Mouse (Mus musculus): ENCODE data around the gene Akt1. TPM values are rescaled to one million over a fixed set of nuclear protein-coding genes. Genes with fewer than 3 reads are reported as not detected.

Gene Akt1
- 26.7 and 29.3 TPM in 2 replicates for polyA plus RNA-seq (2015; fragmentation: Nextera tagmentation; extraction: Ambion mirVana)

- WGBS (ENCODE audit: insufficient replicate concordance): 1% methylated on average over 26 of the region's 70 CpGs
- Histone ChIP-seq H3K9ac (replicated peaks) (peak within 1 kb of the TSS; percentile 99), H3K4me1 (ENCODE audit: insufficient read depth) (peaks cover 57% of the 10 kb centered on the region), H3K36me3 (replicated peaks; ENCODE audit: insufficient read depth, low read length) (peaks cover 18% of the 10 kb centered on the region), H3K4me2 (ENCODE audit: low read depth, low read length) (peak within 1 kb of the TSS; percentile 97), H3K4me3 (ENCODE audit: low read depth, low read length) (peak within 1 kb of the TSS; percentile 90), H3K9me3 (ENCODE audit: low read length) (no peaks in the 10 kb centered on the region), H3K27ac (ENCODE audit: low read depth) (peak within 1 kb of the TSS; percentile 94), H3K27me3 (ENCODE audit: insufficient read depth, low read length) (peaks cover 15% of the 10 kb centered on the region)
- TF ChIP-seq CTCF (IDR thresholded peaks at IDR 0.05; ENCODE audit: low read depth): no peak
- TF ChIP-seq EP300 (IDR thresholded peaks at IDR 0.05; ENCODE audit: low read depth): no peak
- DNase-seq (peak; percentile 72), ATAC-seq (peak; percentile 62)
These were observed at the start of gene Akt1 for GRCm38 (mm10) chr12:112674132-112675011. TSS of gene Akt1 (minus strand) at chr12:112674884.

- TF ChIP-seq EP300 (IDR thresholded peaks at IDR 0.05; ENCODE audit: low read depth) (no peak), CTCF (IDR thresholded peaks at IDR 0.05; ENCODE audit: low read depth) (peak; percentile 69)
- DNase-seq (peak; percentile 75), ATAC-seq (peak; percentile 19; the same call in 1 of the 2 replicates)
- Histone ChIP-seq H3K36me3 (replicated peaks; ENCODE audit: insufficient read depth, low read length) (no peaks in the 10 kb centered on the region), H3K9ac (replicated peaks) (no peak overlapping the region), H3K4me1 (ENCODE audit: insufficient read depth) (peaks cover 10% of the 10 kb centered on the region), H3K27me3 (ENCODE audit: insufficient read depth, low read length) (peaks cover 22% of the 10 kb centered on the region), H3K4me2 (ENCODE audit: low read depth, low read length) (no peak overlapping the region), H3K4me3 (ENCODE audit: low read depth, low read length) (no peak overlapping the region), H3K27ac (ENCODE audit: low read depth) (no peak overlapping the region), H3K9me3 (ENCODE audit: low read length) (no peaks in the 10 kb centered on the region)
- 68% methylated on average over 11 of the region's 11 CpGs for WGBS (ENCODE audit: insufficient replicate concordance)
These were observed 49.6 kb upstream of the Akt1 start for GRCm38 (mm10) chr12:112724077-112724805.

GRCm38 (mm10) chr12:112723445-112723844 lies 48.8 kb upstream of the Akt1 start:
- Histone ChIP-seq H3K27ac (ENCODE audit: low read depth) (no peak overlapping the region), H3K4me2 (ENCODE audit: low read depth, low read length) (no peak overlapping the region), H3K4me3 (ENCODE audit: low read depth, low read length) (no peak overlapping the region), H3K9ac (replicated peaks) (no peak overlapping the region), H3K36me3 (replicated peaks; ENCODE audit: insufficient read depth, low read length) (no peaks in the 10 kb centered on the region), H3K27me3 (ENCODE audit: insufficient read depth, low read length) (peaks cover 22% of the 10 kb centered on the region), H3K9me3 (ENCODE audit: low read length) (no peaks in the 10 kb centered on the region), H3K4me1 (ENCODE audit: insufficient read depth) (peaks cover 16% of the 10 kb centered on the region)
- TF ChIP-seq CTCF (IDR thresholded peaks at IDR 0.05; ENCODE audit: low read depth) (no peak), EP300 (IDR thresholded peaks at IDR 0.05; ENCODE audit: low read depth) (no peak)
- WGBS (ENCODE audit: insufficient replicate concordance): 77% methylated on average over 6 of the region's 6 CpGs
- no peak for DNase-seq
- no peak for ATAC-seq

- Histone ChIP-seq H3K4me3 (ENCODE audit: low read depth, low read length) (peak overlapping the region; percentile 69), H3K36me3 (replicated peaks; ENCODE audit: insufficient read depth, low read length) (no peaks in the 10 kb centered on the region), H3K9ac (replicated peaks) (peak overlapping the region; percentile 75), H3K9me3 (ENCODE audit: low read length) (no peaks in the 10 kb centered on the region), H3K4me1 (ENCODE audit: insufficient read depth) (peaks cover 16% of the 10 kb centered on the region), H3K27me3 (ENCODE audit: insufficient read depth, low read length) (peaks cover 22% of the 10 kb centered on the region), H3K4me2 (ENCODE audit: low read depth, low read length) (peak overlapping the region; percentile 91), H3K27ac (ENCODE audit: low read depth) (0 out of 2 replicates have a peak overlapping the region, but pooled peaks have one; percentile 82)
- DNase-seq: no peak
- 25% methylated on average over 5 of the region's 5 CpGs for WGBS (ENCODE audit: insufficient replicate concordance)
- TF ChIP-seq EP300 (IDR thresholded peaks at IDR 0.05; ENCODE audit: low read depth) (no peak), CTCF (IDR thresholded peaks at IDR 0.05; ENCODE audit: low read depth) (no peak)
- ATAC-seq: no peak
These were observed 48.3 kb upstream of the Akt1 start for GRCm38 (mm10) chr12:112723028-112723330.

GRCm38 (mm10) chr12:112722240-112723027 lies 47.8 kb upstream of the Akt1 start:
- Histone ChIP-seq H3K27ac (ENCODE audit: low read depth) (peak overlapping the region; percentile 82), H3K4me3 (ENCODE audit: low read depth, low read length) (peak overlapping the region; percentile 69), H3K36me3 (replicated peaks; ENCODE audit: insufficient read depth, low read length) (no peaks in the 10 kb centered on the region), H3K27me3 (ENCODE audit: insufficient read depth, low read length) (peaks cover 22% of the 10 kb centered on the region), H3K9ac (replicated peaks) (peak overlapping the region; percentile 75), H3K4me1 (ENCODE audit: insufficient read depth) (peaks cover 16% of the 10 kb centered on the region), H3K9me3 (ENCODE audit: low read length) (no peaks in the 10 kb centered on the region), H3K4me2 (ENCODE audit: low read depth, low read length) (peak overlapping the region; percentile 91)
- TF ChIP-seq CTCF (IDR thresholded peaks at IDR 0.05; ENCODE audit: low read depth) (no peak), EP300 (IDR thresholded peaks at IDR 0.05; ENCODE audit: low read depth) (no peak)
- ATAC-seq (peak; percentile 29), DNase-seq (peak; percentile 47)
- 5% methylated on average over 27 of the region's 75 CpGs for whole genome bisulfite sequencing (ENCODE audit: insufficient replicate concordance)

All from liver, postnatal 0 days (tissue).